Comparison of ENCODE assay signal across 29 mouse cellular contexts in the genomic region with DNA sequence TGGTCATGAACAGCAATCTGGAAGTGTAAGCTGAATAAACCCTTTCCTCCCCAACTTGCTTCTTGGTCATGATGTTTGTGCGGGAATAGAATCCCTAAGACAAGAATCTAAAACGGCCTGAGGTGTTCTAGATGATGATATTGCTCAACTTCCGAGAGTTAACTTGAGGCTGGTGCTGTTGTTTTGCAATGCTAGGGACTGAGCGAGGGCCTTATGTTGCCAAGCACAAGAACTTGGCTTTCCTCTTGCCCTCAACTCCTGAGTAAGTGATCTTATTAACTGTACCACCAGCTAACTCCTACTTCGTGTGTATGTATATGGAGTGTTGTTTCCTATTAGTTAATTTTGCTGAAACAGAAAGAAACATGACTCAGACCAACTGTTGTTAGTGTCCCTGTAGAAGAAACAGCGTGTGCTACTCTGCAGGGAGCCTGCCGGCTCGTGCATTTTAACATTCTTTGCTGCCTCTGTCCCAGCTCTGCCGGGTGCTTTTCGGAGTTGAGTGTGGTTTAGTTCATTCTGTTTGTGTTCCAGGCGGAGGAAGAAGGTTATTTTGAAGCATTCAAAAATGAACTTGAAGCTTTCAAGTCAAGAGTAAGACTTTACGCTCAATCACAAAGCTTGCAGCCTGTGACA. TPM values are rescaled to one million over a fixed set of nuclear protein-coding genes. Genes with fewer than 3 reads are reported as not detected.
DNase-seq lines count a peak whose midpoint lies in the region; ATAC-seq and TF ChIP-seq lines count a peak whose summit lies in the region.
"Had no signal": no experiment of that assay in that cellular context is flagged by ENCODE, and none has a peak within 500 bp of the region (broad histone marks: within the 10 kb centered on the region; RNA-seq: fewer than 3 reads in every experiment).

No protein-coding gene starts in this region.

- H3K4me1 ChIP-seq in lung, postnatal 0 days (ENCODE audit: insufficient read depth, low read depth, low read length): no peaks in the 10 kb centered on the region
- H3K4me1 ChIP-seq in E14TG2a.4 (replicated peaks; ENCODE audit: low read depth, low read length): peaks cover 65% of the 10 kb centered on the region
- H3K4me1 ChIP-seq: forebrain, embryonic 10.5 days; forebrain, embryonic 15.5 days; hindbrain, embryonic 12.5 days; midbrain, embryonic 13.5 days had no signal

- 82% methylated on average over 12 of the region's 12 CpGs for WGBS in lung, postnatal 0 days

- peak; percentile 61 for DNase-seq in heart, adult 11 months
- no peak for DNase-seq in heart, adult 18-20 months
- peak; percentile 15 for DNase-seq in lung, postnatal 0 days (ENCODE audit: low spot score)
- no peak for DNase-seq in lung, postnatal 14 days
- DNase-seq in fat pad, adult 2 months (ENCODE audit: extremely low read depth, low read depth, low spot score): peak; percentile 58
- DNase-seq in left cerebral cortex, adult 11 months (ENCODE audit: low spot score): no peak
- DNase-seq: adrenal gland, adult 8-10 months; cerebellum, adult 11 months; cerebellum, adult 9-10 months; cerebellum, postnatal 36 days; heart, postnatal 36 days; kidney, adult 8-10 months; right cerebral cortex, postnatal 4 days; thymus, adult 18-20 months; thymus, postnatal 25 days had no signal

- peaks cover 15% of the 10 kb centered on the region for H3K36me3 ChIP-seq in lung, postnatal 0 days (ENCODE audit: insufficient read depth, low read length)
- H3K36me3 ChIP-seq in E14TG2a.4 (ENCODE audit: insufficient read depth, low read length): peaks cover 63% of the 10 kb centered on the region

- no peak overlapping the region for H3K27ac ChIP-seq in lung, postnatal 0 days (ENCODE audit: low read length)
- H3K27ac ChIP-seq: forebrain, embryonic 10.5 days; forebrain, embryonic 15.5 days; hindbrain, embryonic 12.5 days; kidney, postnatal 0 days; limb, embryonic 13.5 days; midbrain, embryonic 13.5 days; stomach, postnatal 0 days had no signal

- H3K9ac ChIP-seq in lung, postnatal 0 days (replicated peaks; ENCODE audit: low read depth): no peak overlapping the region
- H3K9ac ChIP-seq: forebrain, embryonic 15.5 days; hindbrain, embryonic 12.5 days; limb, embryonic 13.5 days; midbrain, embryonic 13.5 days had no signal

- no peak; the same call in 1 of the 2 replicates for ATAC-seq in lung, postnatal 0 days
- ATAC-seq in erythroid progenitor cell, adult 5-6 weeks (replicated peaks; ENCODE audit: low FRiP score, poor library complexity, severe bottlenecking): no peak
- ATAC-seq: activated CD4-positive, CD25-positive, alpha-beta regulatory T cell, adult 4 months; forebrain, embryonic 15.5 days; intestine, embryonic 16.5 days; midbrain, embryonic 13.5 days had no signal

- H3K4me2 ChIP-seq in lung, postnatal 0 days (replicated peaks; ENCODE audit: low read depth, low read length): no peak overlapping the region
- H3K4me2 ChIP-seq: forebrain, embryonic 15.5 days; heart, embryonic 11.5 days; hindbrain, embryonic 12.5 days; limb, embryonic 13.5 days; liver, embryonic 11.5 days; midbrain, embryonic 13.5 days had no signal

- H3K9me3 ChIP-seq in lung, postnatal 0 days (ENCODE audit: low read length): no peaks in the 10 kb centered on the region
- no peaks in the 10 kb centered on the region for H3K9me3 ChIP-seq in E14TG2a.4 (ENCODE audit: low read length)
- H3K9me3 ChIP-seq: forebrain, embryonic 10.5 days; forebrain, embryonic 15.5 days; hindbrain, embryonic 12.5 days; limb, embryonic 13.5 days; megakaryocyte, embryonic 14.5 days; midbrain, embryonic 13.5 days had no signal

- H3K4me3 ChIP-seq in lung, postnatal 0 days (ENCODE audit: low read depth, low read length): no peak overlapping the region
- H3K4me3 ChIP-seq in E14TG2a.4 (replicated peaks; ENCODE audit: low read length): 0 out of 2 replicates have a peak overlapping the region, but pooled peaks have one; percentile 21
- H3K4me3 ChIP-seq: forebrain, embryonic 10.5 days; forebrain, embryonic 15.5 days; hindbrain, embryonic 12.5 days; limb, embryonic 13.5 days; megakaryocyte, embryonic 14.5 days; midbrain, embryonic 13.5 days had no signal

- no peaks in the 10 kb centered on the region for H3K27me3 ChIP-seq in lung, postnatal 0 days (replicated peaks; ENCODE audit: insufficient read depth, low read length)
- no peaks in the 10 kb centered on the region for H3K27me3 ChIP-seq in E14TG2a.4 (ENCODE audit: insufficient read depth, low read length)
- H3K27me3 ChIP-seq: forebrain, embryonic 15.5 days; hindbrain, embryonic 12.5 days; limb, embryonic 13.5 days; megakaryocyte, embryonic 14.5 days; midbrain, embryonic 13.5 days had no signal

- TF ChIP-seq CTCF in lung, postnatal 0 days (IDR thresholded peaks at IDR 0.05): no peak
- TF ChIP-seq CTCF in E14TG2a.4 (conservative IDR thresholded peaks at IDR 0.05; ENCODE audit: low read length): no peak

- no peak for TF ChIP-seq EP300 in lung, postnatal 0 days (IDR thresholded peaks at IDR 0.05)

RNA-seq across cellular contexts. Expression of gene Cdc37l1, which starts 21.3 kb away (rescaled TPM):
- total RNA-seq in heart, adult 18-20 months (2021): 10 to 100 TPM; 63.2 to 82.7 TPM
- 21.2 and 23.4 TPM in 2 replicates for polyA plus RNA-seq in lung, postnatal 0 days (2015; fragmentation: Nextera tagmentation; extraction: Ambion mirVana)
- 43.2 and 45.4 TPM in 2 replicates for total RNA-seq in erythroid progenitor cell, adult 5-6 weeks (2015; ENCODE audit: low replicate concordance)
- 41.8 and 53.5 TPM in 2 replicates for total RNA-seq in erythroid progenitor cell, adult 5-6 weeks (2017; ENCODE audit: low replicate concordance)

RNA-seq across cellular contexts. Expression of gene Ak3, which starts 36.3 kb away (rescaled TPM):
- 10 to 100 TPM; 90.8 TPM for total RNA-seq in heart, adult 18-20 months (2021)
- 79.3 and 81.1 TPM in 2 replicates for polyA plus RNA-seq in lung, postnatal 0 days (2015; fragmentation: Nextera tagmentation; extraction: Ambion mirVana)
- 13.0 and 19.5 TPM in 2 replicates for total RNA-seq in erythroid progenitor cell, adult 5-6 weeks (2015; ENCODE audit: low replicate concordance)
- total RNA-seq in erythroid progenitor cell, adult 5-6 weeks (2017; ENCODE audit: low replicate concordance): 10.4 and 10.8 TPM in 2 replicates

RNA-seq across cellular contexts. Expression of gene 4430402I18Rik, which starts 43.9 kb away (rescaled TPM):
- 10 to 100 TPM; 27.8 to 33.8 TPM for total RNA-seq in heart, adult 18-20 months (2021)
- polyA plus RNA-seq in lung, postnatal 0 days (2015; fragmentation: Nextera tagmentation; extraction: Ambion mirVana): 5.9 and 6.7 TPM in 2 replicates
- not detected in 2 replicates for total RNA-seq in erythroid progenitor cell, adult 5-6 weeks (2015; ENCODE audit: low replicate concordance)
- total RNA-seq in erythroid progenitor cell, adult 5-6 weeks (2017; ENCODE audit: low replicate concordance): not detected in 2 replicates

RNA-seq across cellular contexts. Expression of gene Plpp6, which starts 47.7 kb away (rescaled TPM):
- total RNA-seq in heart, adult 18-20 months (2021): 1 to 10 TPM; 8.7 to 9.3 TPM
- 9.8 and 9.9 TPM in 2 replicates for polyA plus RNA-seq in lung, postnatal 0 days (2015; fragmentation: Nextera tagmentation; extraction: Ambion mirVana)
- 0.42 and 3.2 TPM in 2 replicates for total RNA-seq in erythroid progenitor cell, adult 5-6 weeks (2015; ENCODE audit: low replicate concordance)
- total RNA-seq in erythroid progenitor cell, adult 5-6 weeks (2017; ENCODE audit: low replicate concordance): 1.5 TPM in 1 of 2 replicates, not detected in the other

Comparison
In these comparisons a context has a peak if more than half of its experiments do, and no peak if none do; other contexts are left out.
1. DNase-seq: peak in heart, adult 11 months (single experiment), lung, postnatal 0 days (single experiment) and fat pad, adult 2 months (single experiment); none in heart, adult 18-20 months (0 of 2), lung, postnatal 14 days (single experiment) and left cerebral cortex, adult 11 months (single experiment).
2. RNA of gene Ak3, which starts 36.3 kb away (total RNA-seq): 90.8 TPM in heart, adult 18-20 months; 10.4 to 19.5 TPM in erythroid progenitor cell, adult 5-6 weeks; every median in the first group is over 4 times any median in the second.
3. RNA of gene 4430402I18Rik, which starts 43.9 kb away (total RNA-seq): 27.8 to 33.8 TPM in heart, adult 18-20 months; not detected in erythroid progenitor cell, adult 5-6 weeks; every median in the first group is over 10 times any median in the second.